8 mouse cellular contexts compared by ENCODE assay signal in the genomic region with DNA sequence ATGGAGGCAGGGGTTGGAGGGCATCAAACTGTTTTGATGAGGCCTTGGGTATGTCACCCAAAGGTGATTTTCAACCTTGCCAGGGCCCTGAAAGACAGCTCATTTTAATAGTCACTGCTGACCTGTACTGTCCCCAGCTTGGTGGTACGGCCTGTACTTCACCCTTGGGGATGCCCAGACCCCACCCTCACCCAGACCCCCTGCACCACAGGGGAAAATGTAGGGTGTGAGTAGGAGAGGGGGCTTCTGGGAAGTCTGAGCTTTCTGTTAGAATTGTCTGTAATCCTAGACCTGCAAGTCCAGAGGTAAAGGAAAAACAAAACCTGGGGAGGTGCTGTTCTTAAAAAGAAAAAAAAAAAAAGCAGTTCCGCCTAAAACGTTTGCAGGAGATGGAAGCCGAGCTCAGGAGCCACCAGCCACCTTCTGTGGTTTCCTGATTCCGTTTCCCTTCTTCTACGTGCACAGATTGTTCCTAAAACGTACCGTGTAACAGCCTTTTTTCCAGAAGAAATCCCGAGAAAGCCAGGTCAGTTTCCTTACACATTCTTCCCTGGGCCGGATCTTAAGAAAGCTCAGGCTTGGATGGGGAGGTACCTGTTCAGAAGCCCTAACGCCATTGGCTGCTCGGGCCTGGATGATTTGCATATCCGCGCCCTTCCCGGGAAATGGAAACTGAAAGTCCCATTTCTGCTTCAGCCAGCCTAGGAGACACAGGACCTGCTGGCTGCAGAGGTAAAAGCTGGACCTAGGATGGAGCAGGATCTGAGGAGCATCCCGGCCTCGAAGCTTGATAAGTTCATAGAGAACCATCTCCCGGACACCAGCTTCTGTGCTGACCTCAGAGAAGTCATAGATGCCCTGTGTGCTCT. TPM values are rescaled to one million over a fixed set of nuclear protein-coding genes. Genes with fewer than 3 reads are reported as not detected.
DNase-seq lines count a peak whose midpoint lies in the region; ATAC-seq and TF ChIP-seq lines count a peak whose summit lies in the region.

A gene (minus strand): TSS at position 564 of the 869 bp plus-strand sequence.

- H3K4me1 ChIP-seq in forebrain, embryonic 10.5 days = peaks cover 22% of the 10 kb centered on the region
- peaks cover 9% of the 10 kb centered on the region for H3K4me1 ChIP-seq in heart, embryonic 15.5 days (replicated peaks)
- peaks cover 0 to 5% of the 10 kb centered on the region in 2 experiments; a peak in 1 of 4 replicates for H3K4me1 ChIP-seq in liver, embryonic 14.5 days (replicated peaks; ENCODE audit: control insufficient read depth in 2 of 2, insufficient read depth in 2 of 2, low read length in 1 of 2)
- H3K4me1 ChIP-seq in neural tube, embryonic 11.5 days (ENCODE audit: control insufficient read depth, insufficient read depth, low read length) = peaks cover 3% of the 10 kb centered on the region; the same call in 1 of the 2 replicates
- H3K4me1 ChIP-seq in stomach, postnatal 0 days (replicated peaks; ENCODE audit: control insufficient read depth, insufficient read depth) = no peaks in the 10 kb centered on the region

- H3K4me3 ChIP-seq in forebrain, embryonic 10.5 days = peak within 1 kb of the TSS; percentile 41
- peak within 1 kb of the TSS; percentile 54 for H3K4me3 ChIP-seq in heart, embryonic 15.5 days
- H3K4me3 ChIP-seq in liver, embryonic 14.5 days (ENCODE audit: insufficient read depth in 1 of 2, low read depth in 2 of 2, low read length in 2 of 2) = peak within 1 kb of the TSS; percentile 77 to 99
- peak within 1 kb of the TSS; percentile 15; the same call in 1 of the 2 replicates for H3K4me3 ChIP-seq in neural tube, embryonic 11.5 days (ENCODE audit: low read depth, low read length)
- peak within 1 kb of the TSS; percentile 44 for H3K4me3 ChIP-seq in stomach, postnatal 0 days (ENCODE audit: low read depth, low read length)

- no peaks in the 10 kb centered on the region for H3K9me3 ChIP-seq in forebrain, embryonic 10.5 days
- no peaks in the 10 kb centered on the region for H3K9me3 ChIP-seq in heart, embryonic 15.5 days (replicated peaks)
- H3K9me3 ChIP-seq in liver, embryonic 14.5 days (ENCODE audit: control insufficient read depth, low read length) = no peaks in the 10 kb centered on the region
- no peaks in the 10 kb centered on the region for H3K9me3 ChIP-seq in neural tube, embryonic 11.5 days (ENCODE audit: control insufficient read depth, low read length)
- no peaks in the 10 kb centered on the region for H3K9me3 ChIP-seq in stomach, postnatal 0 days (ENCODE audit: control insufficient read depth, low read length)

- H3K36me3 ChIP-seq in forebrain, embryonic 10.5 days (replicated peaks) = no peaks in the 10 kb centered on the region
- H3K36me3 ChIP-seq in heart, embryonic 15.5 days = no peaks in the 10 kb centered on the region
- H3K36me3 ChIP-seq in liver, embryonic 14.5 days (replicated peaks; ENCODE audit: control insufficient read depth, insufficient read depth, low read depth) = no peaks in the 10 kb centered on the region
- no peaks in the 10 kb centered on the region for H3K36me3 ChIP-seq in neural tube, embryonic 11.5 days (ENCODE audit: control insufficient read depth, insufficient read depth, low read length)
- H3K36me3 ChIP-seq in stomach, postnatal 0 days (ENCODE audit: control insufficient read depth, insufficient read depth, low read length) = no peaks in the 10 kb centered on the region

- H3K4me2 ChIP-seq in heart, embryonic 15.5 days = peak within 1 kb of the TSS; percentile 77
- peak within 1 kb of the TSS; percentile 81 for H3K4me2 ChIP-seq in liver, embryonic 14.5 days (ENCODE audit: low read depth)
- H3K4me2 ChIP-seq in neural tube, embryonic 11.5 days (ENCODE audit: low read depth) = peak within 1 kb of the TSS; percentile 41
- peak within 1 kb of the TSS; percentile 72 for H3K4me2 ChIP-seq in stomach, postnatal 0 days (replicated peaks; ENCODE audit: low read depth)

- H3K27ac ChIP-seq in forebrain, embryonic 10.5 days = peak within 1 kb of the TSS; percentile 77
- H3K27ac ChIP-seq in heart, embryonic 15.5 days = peak within 1 kb of the TSS; percentile 48; the same call in 1 of the 2 replicates
- H3K27ac ChIP-seq in liver, embryonic 14.5 days = no peak within 1 kb of the TSS
- H3K27ac ChIP-seq in neural tube, embryonic 11.5 days (ENCODE audit: low read depth, low read length) = no peak within 1 kb of the TSS
- peak within 1 kb of the TSS; percentile 81 for H3K27ac ChIP-seq in stomach, postnatal 0 days (replicated peaks)

- peak; percentile 73; the same call in 1 of the 2 replicates for ATAC-seq in heart, embryonic 15.5 days (replicated peaks; ENCODE audit: insufficient number of reproducible peaks, insufficient read depth, low FRiP score, low read depth)
- ATAC-seq in liver, embryonic 14.5 days (ENCODE audit: insufficient read depth) = peak; percentile 77
- ATAC-seq in neural tube, embryonic 11.5 days (ENCODE audit: insufficient read depth, low FRiP score, low TSS enrichment) = no peak; the same call in 1 of the 2 replicates
- peak; percentile 93 for ATAC-seq in stomach, postnatal 0 days (ENCODE audit: low FRiP score, low TSS enrichment)

- H3K9ac ChIP-seq in heart, embryonic 15.5 days = peak within 1 kb of the TSS; percentile 47
- peak within 1 kb of the TSS; percentile 78 for H3K9ac ChIP-seq in liver, embryonic 14.5 days (replicated peaks)
- peak within 1 kb of the TSS; percentile 27 for H3K9ac ChIP-seq in neural tube, embryonic 11.5 days (ENCODE audit: low read length)
- peak within 1 kb of the TSS; percentile 72 for H3K9ac ChIP-seq in stomach, postnatal 0 days (ENCODE audit: low read length)

- 7% methylated on average over 18 of the region's 18 CpGs for WGBS in forebrain, embryonic 10.5 days
- WGBS in heart, embryonic 15.5 days = 6% methylated on average over 18 of the region's 18 CpGs
- WGBS in liver, embryonic 14.5 days (ENCODE audit: insufficient replicate concordance) = 6% methylated on average over 18 of the region's 18 CpGs
- WGBS in neural tube, embryonic 11.5 days = 7% methylated on average over 18 of the region's 18 CpGs
- WGBS in stomach, postnatal 0 days = 4% methylated on average over 18 of the region's 18 CpGs

- no peak for TF ChIP-seq EP300 in liver, embryonic 14.5 days (IDR thresholded peaks at IDR 0.05; ENCODE audit: low read depth)
- no peak for TF ChIP-seq EP300 in stomach, postnatal 0 days (optimal IDR thresholded peaks at IDR 0.05)

- DNase-seq in CD8-positive naive resting alpha-beta T cell, adult 2 months (ENCODE audit: low read depth in 2 of 2, low spot score in 2 of 2) = peak; percentile 54 to 73
- peak; percentile 52 for DNase-seq in c-Kit-negative CD71-positive TER-119-positive erythroid progenitor cells, embryonic 14.5 days (ENCODE audit: low read depth, low spot score)
- DNase-seq in forebrain, embryonic 10.5 days (ENCODE audit: extremely low spot score, low spot score) = peak; percentile 74
- peak; percentile 92 to 94 for DNase-seq in kidney, postnatal 25 days
- DNase-seq in liver, embryonic 14.5 days (ENCODE audit: low read depth in 3 of 3, low spot score in 3 of 3) = peak; percentile 70 to 77 (median 72)
- DNase-seq in neural tube, embryonic 11.5 days (ENCODE audit: low spot score) = peak; percentile 81
- peak; percentile 93 for DNase-seq in stomach, postnatal 0 days (ENCODE audit: low spot score)

- TF ChIP-seq CTCF in liver, embryonic 14.5 days (IDR thresholded peaks at IDR 0.05; ENCODE audit: low read depth) = no peak
- no peak for TF ChIP-seq CTCF in stomach, postnatal 0 days (IDR thresholded peaks at IDR 0.05; ENCODE audit: low read depth)

- H3K27me3 ChIP-seq in forebrain, embryonic 10.5 days (ENCODE audit: poor library complexity, severe bottlenecking) = no peaks in the 10 kb centered on the region
- no peaks in the 10 kb centered on the region for H3K27me3 ChIP-seq in heart, embryonic 15.5 days
- H3K27me3 ChIP-seq in liver, embryonic 14.5 days (ENCODE audit: control insufficient read depth, insufficient read depth, low read length) = no peaks in the 10 kb centered on the region
- no peaks in the 10 kb centered on the region for H3K27me3 ChIP-seq in neural tube, embryonic 11.5 days (ENCODE audit: control insufficient read depth, insufficient read depth, low read length)
- no peaks in the 10 kb centered on the region for H3K27me3 ChIP-seq in stomach, postnatal 0 days (ENCODE audit: control insufficient read depth, insufficient read depth, low read length)

RNA-seq across cellular contexts. Expression of the gene that starts here (rescaled TPM):
- polyA plus RNA-seq in forebrain, embryonic 10.5 days (2016; fragmentation: Nextera tagmentation; extraction: Ambion mirVana) = 0.33 and 0.41 TPM in 2 replicates
- polyA plus RNA-seq in heart, embryonic 15.5 days (2015; fragmentation: Nextera tagmentation; extraction: Ambion mirVana) = 0.73 and 0.84 TPM in 2 replicates
- polyA plus RNA-seq in liver, embryonic 14.5 days (2012; rRNA removed) = 0.21 TPM in 2 replicates
- 0.08 and 0.27 TPM in 2 replicates for polyA plus RNA-seq in liver, embryonic 14.5 days (2014; fragmentation: Nextera tagmentation; extraction: Ambion mirVana)
- 0.21 and 0.23 TPM in 2 replicates for polyA plus RNA-seq in neural tube, embryonic 11.5 days (2014; fragmentation: Nextera tagmentation; extraction: Ambion mirVana)
- 1.1 and 1.2 TPM in 2 replicates for polyA plus RNA-seq in stomach, postnatal 0 days (2015; fragmentation: Nextera tagmentation; extraction: Ambion mirVana)

Comparison
In these comparisons a context has a peak if more than half of its experiments do, and no peak if none do; other contexts are left out.
1. Peak in DNase-seq, H3K4me3 ChIP-seq and H3K27ac ChIP-seq in forebrain, embryonic 10.5 days; RNA of the gene not detected or under 1 TPM.
2. Peak in ATAC-seq, H3K4me3 ChIP-seq, H3K27ac ChIP-seq, H3K9ac ChIP-seq and H3K4me2 ChIP-seq in heart, embryonic 15.5 days; RNA of the gene not detected or under 1 TPM.
3. Peak in DNase-seq, ATAC-seq, H3K4me3 ChIP-seq, H3K9ac ChIP-seq and H3K4me2 ChIP-seq in liver, embryonic 14.5 days; RNA of the gene not detected or under 1 TPM.
4. Peak in DNase-seq, H3K4me3 ChIP-seq, H3K9ac ChIP-seq and H3K4me2 ChIP-seq in neural tube, embryonic 11.5 days; RNA of the gene not detected or under 1 TPM.
5. H3K4me3 ChIP-seq: peak in every context shown above with its lines; median percentile 88 in liver, embryonic 14.5 days; 54 in heart, embryonic 15.5 days; 44 in stomach, postnatal 0 days; 41 in forebrain, embryonic 10.5 days; 15 in neural tube, embryonic 11.5 days.
6. H3K9ac ChIP-seq: peak in every context shown above with its lines; median percentile 78 in liver, embryonic 14.5 days; 72 in stomach, postnatal 0 days; 47 in heart, embryonic 15.5 days; 27 in neural tube, embryonic 11.5 days.